Mouse (Mus musculus) neural tube, embryonic 11.5 days (tissue): ENCODE measurements around the gene Slc25a29. TPM values are rescaled to one million over a fixed set of nuclear protein-coding genes. Genes with fewer than 3 reads are reported as not detected.

Experiments
- ATAC-seq: fragments of 200-750 bp; cut with Nextera tagmentation; 2 replicates; pipeline ENCODE4 v1.8.0; 2017; ENCODE audit warnings: moderate number of reproducible peaks, mild to moderate bottlenecking, moderate TSS enrichment, moderate library complexity; ENCODE audit not compliant: insufficient read depth, low FRiP score, low TSS enrichment
- DNase-seq: peaks from one replicate; pipeline ENCODE4 v3.0.0-alpha.2; 2015; ENCODE audit warnings: low spot score
- H3K27ac ChIP-seq: fragments of 300-500 bp; sonication (generic); 2 replicates; pipeline ENCODE4 v1.5.1; 2014; ENCODE audit warnings: low read depth, mild to moderate bottlenecking, low read length
- H3K27me3 ChIP-seq: fragments of 300-500 bp; sonication (generic); 2 replicates; pipeline ENCODE4 v1.6.1; 2014; ENCODE audit warnings: mild to moderate bottlenecking, low read length, mixed read lengths; ENCODE audit not compliant: control insufficient read depth, insufficient read depth
- H3K36me3 ChIP-seq: fragments of 300-500 bp; sonication (generic); 2 replicates; pipeline ENCODE4 v1.6.1; 2014; ENCODE audit warnings: mild to moderate bottlenecking, low read length, moderate library complexity, mixed read lengths; ENCODE audit not compliant: control insufficient read depth, insufficient read depth
- H3K4me1 ChIP-seq: fragments of 300-500 bp; sonication (generic); 2 replicates; pipeline ENCODE4 v1.6.1; 2014; ENCODE audit warnings: low read length, mixed read lengths; ENCODE audit not compliant: control insufficient read depth, insufficient read depth
- H3K4me2 ChIP-seq: fragments of 300-500 bp; sonication (generic); 2 replicates; pipeline ENCODE4 v1.6.1; 2014; ENCODE audit warnings: low read depth, mild to moderate bottlenecking, moderate library complexity
- H3K4me3 ChIP-seq: fragments of 300-500 bp; sonication (generic); 2 replicates; pipeline ENCODE4 v1.5.1; 2014; ENCODE audit warnings: low read depth, low read length
- H3K9ac ChIP-seq: fragments of 300-500 bp; sonication (generic); 2 replicates; pipeline ENCODE4 v1.6.1; 2014; ENCODE audit warnings: mild to moderate bottlenecking, low read length
- H3K9me3 ChIP-seq: fragments of 300-500 bp; sonication (generic); 2 replicates; pipeline ENCODE4 v1.6.1; 2016; ENCODE audit warnings: low read length; ENCODE audit not compliant: control insufficient read depth
- WGBS: fragments of 180-500 bp; shearing (Covaris S2); extraction: QIAGEN DNeasy Blood & Tissue Kit; methylation state at CpG from one replicate; pipeline ENCODE4 v1.1.7; 2014; 5-methylcytosine and 5-hydroxymethylcytosine counted together
- polyA plus RNA-seq: library from polyadenylated mRNA; unstranded; fragments of >200 nt; fragmentation: Nextera tagmentation; extraction: Ambion mirVana; gene quantifications from 2 replicates; pipeline ENCODE4 v1.2.1, GENCODE M21; 2014

Gene Slc25a29
- polyA plus RNA-seq, 1 experiment from 2014 or later, result 12.9 TPM

DNA sequence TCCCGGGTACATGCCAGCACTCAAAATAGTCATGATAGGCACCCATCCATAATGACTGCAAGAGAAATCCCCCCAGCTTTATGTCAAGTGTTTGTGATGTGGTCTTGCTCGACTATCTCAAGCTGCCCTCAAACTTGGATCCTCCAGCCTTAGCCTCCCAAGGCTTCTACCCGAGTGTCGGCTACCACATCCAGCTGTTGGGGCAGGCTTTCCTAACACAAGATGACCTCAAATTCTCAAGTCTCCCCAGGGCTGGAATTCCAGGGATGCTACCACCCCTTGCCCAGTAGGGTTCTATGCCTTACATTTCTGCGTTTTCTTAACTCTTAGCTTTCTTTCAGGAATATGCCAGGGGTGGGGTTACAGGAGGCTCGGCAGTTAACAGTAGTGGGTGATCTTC is 5.3 kb downstream of the Slc25a29 start:
- H3K36me3 ChIP-seq, result no peaks in the 10 kb centered on the region; the same call in 1 of the 2 replicates
- no peak overlapping the region for H3K4me3 ChIP-seq
- peaks cover 11% of the 10 kb centered on the region for H3K4me1 ChIP-seq
- H3K9ac ChIP-seq, result no peak overlapping the region
- H3K27me3 ChIP-seq, result no peaks in the 10 kb centered on the region
- H3K9me3 ChIP-seq, result no peaks in the 10 kb centered on the region
- no peak overlapping the region for H3K27ac ChIP-seq
- H3K4me2 ChIP-seq, result no peak overlapping the region
- no peak for ATAC-seq
- WGBS, result 92% methylated on average over 6 of the region's 6 CpGs
- no peak for DNase-seq

DNA sequence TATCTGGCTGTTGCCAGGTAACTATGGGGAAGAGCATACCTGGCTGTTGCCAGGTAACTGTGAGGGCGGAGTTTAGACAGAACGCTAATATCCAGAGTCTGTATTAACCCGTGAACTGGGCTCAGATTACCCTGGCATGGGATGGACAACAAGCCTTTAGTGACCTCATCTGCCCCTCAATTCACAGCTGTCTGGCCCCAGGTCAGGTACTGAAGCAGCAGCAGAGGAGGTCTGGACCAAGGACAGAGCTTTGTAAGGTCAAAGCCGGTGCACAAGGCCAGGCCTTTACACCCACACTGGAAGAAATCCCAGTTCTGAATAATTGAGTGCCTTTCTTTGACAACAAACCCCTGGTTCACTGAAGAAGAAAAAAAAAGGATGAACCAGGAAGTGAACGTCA is 6.0 kb downstream of the Slc25a29 start:
- H3K9ac ChIP-seq, result no peak overlapping the region
- H3K27me3 ChIP-seq, result no peaks in the 10 kb centered on the region
- DNase-seq (no peak), ATAC-seq (no peak)
- no peak overlapping the region for H3K27ac ChIP-seq
- no peak overlapping the region for H3K4me2 ChIP-seq
- WGBS, result 88% methylated on average over 5 of the region's 5 CpGs
- H3K4me3 ChIP-seq, result no peak overlapping the region
- peaks cover 5% of the 10 kb centered on the region for H3K4me1 ChIP-seq
- H3K9me3 ChIP-seq, result no peaks in the 10 kb centered on the region
- no peaks in the 10 kb centered on the region; the same call in 1 of the 2 replicates for H3K36me3 ChIP-seq

DNA sequence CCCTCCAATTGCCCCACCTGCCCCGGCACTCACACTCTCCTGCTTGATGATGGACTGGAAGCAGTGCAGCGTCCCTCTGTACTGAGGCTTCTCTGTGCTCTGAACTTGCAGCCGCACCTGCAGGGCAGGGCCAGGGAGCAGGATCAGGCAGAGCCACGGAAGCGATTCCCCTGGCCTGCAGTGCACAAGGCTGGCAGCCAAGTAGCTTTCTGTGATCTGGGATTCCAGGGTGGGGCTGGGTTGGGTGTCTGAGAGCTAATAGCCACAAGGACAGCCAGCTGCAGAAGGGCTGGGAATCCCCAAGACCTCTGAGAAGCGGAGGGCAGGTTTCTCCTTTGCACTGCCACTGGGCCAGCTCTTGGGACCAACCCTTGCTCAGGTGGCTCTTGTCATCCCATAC is 8.0 kb downstream of the Slc25a29 start:
- Histone ChIP-seq H3K9ac (no peak overlapping the region), H3K4me3 (no peak overlapping the region), H3K9me3 (no peaks in the 10 kb centered on the region), H3K27me3 (no peaks in the 10 kb centered on the region), H3K4me2 (no peak overlapping the region), H3K4me1 (no peaks in the 10 kb centered on the region), H3K36me3 (no peaks in the 10 kb centered on the region; the same call in 1 of the 2 replicates), H3K27ac (no peak overlapping the region)
- WGBS, result 98% methylated on average over 6 of the region's 6 CpGs
- DNase-seq (no peak), ATAC-seq (no peak)

DNA sequence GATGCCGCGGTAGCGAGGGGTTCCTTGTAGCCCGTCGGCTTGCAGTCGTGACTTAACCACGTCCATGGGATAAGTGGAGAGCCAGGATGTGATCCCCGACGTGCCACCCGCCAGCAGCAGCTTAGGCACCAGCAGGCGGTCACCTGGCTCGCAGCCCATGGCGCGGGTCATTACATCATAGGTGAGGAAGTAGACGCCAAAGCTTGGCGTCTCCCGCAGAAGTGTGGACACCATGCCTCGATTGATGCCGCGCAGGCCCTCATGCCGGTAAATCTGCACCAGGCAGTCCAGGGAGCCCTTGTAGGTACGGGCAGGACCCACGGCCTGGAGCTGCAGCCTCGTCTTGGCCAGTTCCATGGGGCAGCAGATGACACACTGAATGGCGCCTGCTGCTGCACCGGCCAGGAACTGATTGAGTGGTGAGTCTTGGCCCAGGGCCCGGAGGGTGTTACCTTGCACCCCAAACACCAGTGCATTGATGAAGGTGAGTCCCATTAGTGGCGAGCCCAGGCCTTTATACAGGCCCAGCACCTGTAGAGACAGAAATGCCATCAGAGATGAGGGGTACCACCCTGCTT is 8.6 kb downstream of the Slc25a29 start:
- ATAC-seq (no peak), DNase-seq (no peak)
- no peaks in the 10 kb centered on the region for H3K27me3 ChIP-seq
- no peaks in the 10 kb centered on the region for H3K4me1 ChIP-seq
- no peaks in the 10 kb centered on the region for H3K9me3 ChIP-seq
- no peak overlapping the region for H3K4me3 ChIP-seq
- no peak overlapping the region for H3K4me2 ChIP-seq
- WGBS, result 96% methylated on average over 28 of the region's 28 CpGs
- no peak overlapping the region for H3K27ac ChIP-seq
- no peak overlapping the region for H3K9ac ChIP-seq
- H3K36me3 ChIP-seq, result no peaks in the 10 kb centered on the region; the same call in 1 of the 2 replicates

DNA sequence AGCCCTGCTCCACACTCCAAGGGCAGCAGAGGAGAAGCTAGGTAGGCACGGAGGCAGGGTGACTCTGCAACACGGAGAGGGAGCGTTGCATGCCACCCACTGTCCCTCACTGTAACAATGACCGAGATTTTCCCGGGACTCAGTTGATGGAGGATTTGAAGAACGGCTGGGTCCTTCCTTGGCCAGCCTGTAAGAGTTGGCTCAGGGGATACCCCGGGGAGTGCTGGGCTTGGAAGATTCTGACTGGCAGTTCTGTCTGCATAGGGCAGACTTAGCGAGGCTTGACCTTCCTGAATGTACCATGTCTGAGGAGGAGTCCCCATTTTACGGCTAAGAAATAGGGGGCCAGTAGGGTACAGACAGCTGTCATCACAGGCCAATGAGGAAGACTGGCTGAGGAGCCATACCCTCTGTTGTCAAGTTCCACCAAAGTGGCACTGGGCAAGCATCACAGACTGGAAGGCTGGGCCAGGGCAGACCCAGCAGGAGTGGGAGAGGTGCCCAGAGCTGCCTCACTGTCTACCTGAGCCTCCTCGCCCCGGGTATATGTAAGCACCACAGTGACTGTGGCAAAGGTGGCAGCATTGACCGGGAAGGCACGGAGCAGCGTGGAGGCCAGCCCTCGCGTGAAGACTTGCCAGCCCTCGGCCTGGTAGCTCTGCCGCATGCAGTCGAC is 9.3 kb downstream of the Slc25a29 start:
- no peaks in the 10 kb centered on the region; the same call in 1 of the 2 replicates for H3K36me3 ChIP-seq
- DNase-seq (no peak), ATAC-seq (no peak)
- H3K9me3 ChIP-seq, result no peaks in the 10 kb centered on the region
- H3K4me3 ChIP-seq, result no peak overlapping the region
- WGBS, result 95% methylated on average over 19 of the region's 19 CpGs
- no peak overlapping the region for H3K4me2 ChIP-seq
- H3K4me1 ChIP-seq, result no peaks in the 10 kb centered on the region
- H3K27ac ChIP-seq, result no peak overlapping the region
- no peak overlapping the region for H3K9ac ChIP-seq
- H3K27me3 ChIP-seq, result no peaks in the 10 kb centered on the region

DNA sequence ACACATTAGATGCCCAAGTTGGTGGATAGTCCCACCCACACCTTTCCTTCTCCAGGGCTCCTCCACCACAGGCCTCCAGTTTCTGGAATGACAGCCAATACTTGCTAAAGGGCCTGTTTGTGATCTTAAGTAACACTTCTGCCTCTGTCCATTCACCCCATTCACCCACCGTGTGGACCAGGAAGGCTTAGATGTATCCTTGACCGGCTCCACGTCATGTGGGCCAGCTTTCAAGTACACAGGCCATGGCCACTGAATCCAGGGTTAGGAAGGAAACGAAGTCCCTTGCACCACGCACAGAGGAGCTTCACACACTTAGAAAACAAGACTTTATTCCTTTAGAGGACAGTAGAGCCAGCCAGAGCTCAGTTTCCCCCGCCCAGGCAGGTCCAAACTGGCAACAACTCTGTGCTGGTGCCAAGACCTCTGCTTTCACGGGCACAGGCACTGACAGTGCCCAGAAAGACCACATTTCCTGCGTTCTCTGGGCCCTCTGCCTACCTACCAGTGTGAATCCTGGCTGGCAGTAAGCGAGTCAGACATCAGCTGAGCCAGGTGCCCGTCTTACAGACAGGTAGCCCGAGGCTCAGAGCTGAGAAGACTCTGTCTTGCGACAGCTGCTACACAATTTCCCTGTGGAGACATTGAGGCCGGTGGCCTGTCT is 10.0 kb downstream of the Slc25a29 start:
- no peak overlapping the region for H3K4me2 ChIP-seq
- 91% methylated on average over 13 of the region's 13 CpGs for WGBS
- DNase-seq, result no peak
- ATAC-seq, result no peak
- H3K4me3 ChIP-seq, result no peak overlapping the region
- H3K9me3 ChIP-seq, result no peaks in the 10 kb centered on the region
- H3K9ac ChIP-seq, result no peak overlapping the region
- no peaks in the 10 kb centered on the region for H3K4me1 ChIP-seq
- no peaks in the 10 kb centered on the region for H3K27me3 ChIP-seq
- H3K27ac ChIP-seq, result no peak overlapping the region
- no peaks in the 10 kb centered on the region; the same call in 1 of the 2 replicates for H3K36me3 ChIP-seq

DNA sequence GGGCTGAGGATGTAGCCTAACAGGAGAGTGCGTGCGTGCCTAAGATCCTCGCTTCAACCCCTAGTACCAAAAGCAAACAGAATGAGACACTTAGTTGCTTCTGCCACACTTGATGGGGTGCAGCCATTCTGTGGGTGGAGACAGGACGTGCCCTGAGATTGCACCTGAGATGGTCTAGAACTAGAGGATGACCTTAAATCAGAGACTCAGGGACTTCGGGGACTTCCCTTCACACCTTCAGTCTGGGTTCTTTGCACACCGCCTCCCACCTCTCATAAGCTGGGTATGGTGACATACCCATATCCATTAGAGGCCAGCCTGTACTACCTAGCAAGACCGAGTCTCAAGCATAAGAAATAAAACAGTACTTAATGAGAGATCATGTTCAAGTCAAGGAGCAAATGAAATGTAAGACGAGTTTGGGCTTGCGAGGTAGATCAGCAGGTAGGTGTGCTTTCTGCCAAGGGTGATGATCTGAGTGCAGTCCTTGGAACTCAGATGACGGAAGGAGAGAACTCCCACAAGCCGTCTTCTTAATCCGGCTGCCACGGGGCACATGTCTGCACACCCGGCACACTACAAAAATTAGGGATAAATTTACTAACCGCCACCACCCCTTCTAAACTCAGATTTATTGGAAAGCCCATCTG is 11.3 kb downstream of the Slc25a29 start:
- Histone ChIP-seq H3K4me1 (no peaks in the 10 kb centered on the region), H3K4me2 (no peak overlapping the region), H3K9ac (no peak overlapping the region), H3K27ac (no peak overlapping the region), H3K27me3 (no peaks in the 10 kb centered on the region), H3K36me3 (no peaks in the 10 kb centered on the region; the same call in 1 of the 2 replicates), H3K4me3 (no peak overlapping the region), H3K9me3 (no peaks in the 10 kb centered on the region)
- DNase-seq (no peak), ATAC-seq (no peak)
- WGBS, result 92% methylated on average over 15 of the region's 15 CpGs

DNA sequence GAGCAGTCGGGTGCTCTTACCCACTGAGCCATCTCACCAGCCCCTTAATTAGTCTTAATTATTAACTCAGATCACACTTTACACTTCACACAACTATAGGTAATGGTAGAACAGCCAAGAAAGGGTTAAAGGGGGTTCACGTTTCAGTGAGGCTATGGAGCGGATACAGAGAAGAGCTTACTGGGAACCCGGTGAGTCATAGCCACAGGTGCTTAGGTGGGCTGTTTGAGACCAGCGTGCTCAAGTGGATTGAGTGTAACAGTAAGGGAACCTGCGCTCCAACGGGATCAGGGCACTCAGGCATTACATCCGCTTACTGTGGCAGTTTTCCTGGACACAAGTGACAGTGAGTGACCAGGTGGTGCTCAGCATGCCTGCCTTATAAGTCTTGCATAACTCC is 12.6 kb downstream of the Slc25a29 start:
- no peak overlapping the region for H3K27ac ChIP-seq
- no peaks in the 10 kb centered on the region for H3K27me3 ChIP-seq
- H3K4me1 ChIP-seq, result no peaks in the 10 kb centered on the region
- DNase-seq (no peak), ATAC-seq (no peak)
- WGBS, result 75% methylated on average over 8 of the region's 8 CpGs
- H3K9me3 ChIP-seq, result no peaks in the 10 kb centered on the region
- H3K36me3 ChIP-seq, result peaks cover 2% of the 10 kb centered on the region; the same call in 1 of the 2 replicates
- no peak overlapping the region for H3K4me2 ChIP-seq
- H3K4me3 ChIP-seq, result no peak overlapping the region
- no peak overlapping the region for H3K9ac ChIP-seq
